Mouse (Mus musculus) heart, adult 11 months (tissue): ENCODE measurements at regions not wholly inside any gene's neighbourhood (a gene's known extent, or its start where the extent isn't known, plus 50 kb on each side); places are given as distances from the start of the nearest gene placed in this dataset.

ENCODE experiments used
- DNase-seq: peaks from one replicate; pipeline ENCODE4 v3.0.0; 2022

DNA sequence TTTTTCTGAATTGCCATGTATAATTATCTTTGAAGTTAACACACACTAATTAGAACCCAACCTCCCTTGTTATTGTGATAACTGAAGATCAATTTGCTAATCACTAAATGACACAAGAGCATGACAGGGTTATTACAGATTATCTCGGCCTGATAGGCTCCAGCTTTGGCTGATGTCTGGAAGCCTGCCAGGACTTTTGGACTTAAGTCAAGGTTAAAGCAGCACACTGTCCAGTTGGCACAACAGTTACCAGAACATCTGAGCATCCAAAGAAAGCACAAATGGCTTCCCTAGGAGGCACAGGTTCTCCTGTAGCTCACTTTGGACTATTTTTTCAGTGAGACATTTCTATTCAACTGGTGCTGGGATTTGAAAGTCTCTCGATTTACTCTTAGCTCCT, 475.0 kb upstream of the A730009L09Rik start:
- no peak for DNase-seq

DNA sequence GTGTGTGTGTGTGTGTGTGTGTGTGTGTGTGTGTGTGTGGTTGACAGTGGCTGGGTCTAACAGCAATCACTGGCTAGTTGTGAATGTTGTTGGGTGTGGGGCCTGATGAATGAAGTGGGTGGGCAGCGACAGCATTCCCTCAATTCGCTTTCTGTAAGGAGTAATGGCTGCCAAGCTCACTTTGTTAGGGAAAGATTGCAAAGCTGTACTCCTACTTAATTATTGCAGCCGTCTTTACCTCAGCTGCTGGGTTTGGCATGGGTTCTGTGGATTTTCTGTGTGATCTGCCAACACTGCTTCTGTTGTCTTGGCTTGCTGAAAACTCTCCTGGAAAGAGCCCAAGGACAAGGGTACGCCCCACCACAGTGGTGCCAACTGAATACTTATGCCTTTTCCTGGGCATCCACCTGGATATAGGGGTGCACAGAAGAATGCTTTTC, 472.9 kb upstream of the A730009L09Rik start:
- peak; percentile 60 for DNase-seq

DNA sequence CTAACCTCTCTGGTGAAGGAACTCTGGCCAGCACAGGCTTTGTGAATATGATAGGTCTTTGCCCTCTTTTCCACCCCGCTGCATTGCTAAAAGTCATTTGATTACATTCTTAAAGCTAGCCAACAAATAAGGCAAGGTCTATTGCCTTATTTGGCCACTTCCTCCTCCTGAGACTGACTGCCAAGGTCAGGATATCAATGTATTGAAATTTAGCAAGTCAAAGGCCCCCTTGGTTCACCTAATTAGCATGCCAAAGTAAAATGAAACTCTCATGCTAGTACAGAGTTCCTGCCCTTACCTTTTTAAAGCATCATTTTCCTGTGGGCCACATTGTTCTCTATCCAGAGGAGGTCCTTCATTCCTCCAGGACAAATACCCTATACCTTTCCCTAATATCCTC, 469.6 kb upstream of the A730009L09Rik start:
- no peak for DNase-seq
